Mouse (Mus musculus) bone marrow, adult 2 months (tissue): ENCODE results near the gene Pde4d.

ENCODE experiments used
- CTCF ChIP-seq: fragments of 200-500 bp; IDR thresholded peaks from 2 replicates; pipeline ENCODE4 v1.5.1; 2011; ENCODE audit warnings: low read length, control low read depth; ENCODE audit not compliant: control insufficient read depth, insufficient read depth
- POLR2A ChIP-seq: fragments of 200-500 bp; IDR thresholded peaks from 2 replicates; pipeline ENCODE4 v1.6.1; 2011; ENCODE audit warnings: low read depth, mild to moderate bottlenecking, control low read depth, low read length, borderline replicate concordance; ENCODE audit not compliant: control insufficient read depth

DNA sequence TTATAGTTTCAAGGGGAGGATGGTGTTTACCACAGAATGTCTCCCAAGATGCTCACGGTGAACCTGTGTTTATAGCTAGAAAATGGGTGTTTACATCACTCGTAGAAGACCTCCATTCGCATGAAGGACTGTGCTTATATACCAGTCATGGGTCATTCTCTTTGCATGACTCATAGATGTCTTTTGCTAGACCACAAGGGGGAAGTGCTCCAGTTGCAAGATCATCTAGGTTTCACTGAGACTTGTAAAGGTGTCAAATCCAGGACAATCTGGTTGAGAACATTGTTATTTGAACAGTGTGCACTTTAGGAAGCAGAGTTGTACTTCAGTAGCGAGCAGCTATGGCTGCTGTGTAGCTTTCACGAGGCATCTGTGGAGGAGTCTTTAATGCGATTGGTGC is 35.3 kb downstream of the Pde4d start:
- TF ChIP-seq POLR2A, result no peak
- TF ChIP-seq CTCF, result no peak
